Mouse (Mus musculus) mesoderm, embryonic 11.5 days (tissue): ENCODE data around the gene Gpc6.
A peak's percentile ranks its signal among the peaks of the same experiment; 100 is the strongest.

Experiments used
- DNase-seq: peaks from one replicate; pipeline ENCODE4 v3.0.0-alpha.2; 2012; ENCODE audit warnings: low read depth, low spot score

Gene Gpc6

GRCm38 (mm10) chr14:117796661-117797060, 871.5 kb downstream of the Gpc6 start:
- no peak for DNase-seq

DNA sequence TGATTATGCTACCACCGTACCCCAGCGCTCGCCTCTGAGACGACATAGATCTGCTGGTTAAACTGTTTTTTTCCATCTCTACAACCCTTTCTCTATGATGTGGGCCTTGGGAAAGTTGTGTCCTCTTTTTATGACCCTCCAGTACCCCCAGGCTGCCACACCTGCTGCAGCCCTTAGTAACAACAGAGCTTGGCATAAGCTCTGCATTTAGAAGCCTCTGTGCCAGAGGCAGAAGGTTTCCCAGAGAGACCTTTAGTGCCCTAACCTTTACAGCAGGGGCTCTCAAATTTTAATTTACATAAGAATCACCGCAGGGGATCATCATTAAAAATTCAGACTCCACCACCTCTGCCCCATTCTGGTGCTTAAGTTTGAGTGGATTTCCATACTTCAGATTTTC, 875.3 kb downstream of the Gpc6 start:
- no peak for DNase-seq

- no peak for DNase-seq
Observed at GRCm38 (mm10) chr14:117807846-117808245, 882.7 kb downstream of the Gpc6 start.

GRCm38 (mm10) chr14:117808326-117808725, 883.2 kb downstream of the Gpc6 start:
- DNase-seq, result no peak

DNA sequence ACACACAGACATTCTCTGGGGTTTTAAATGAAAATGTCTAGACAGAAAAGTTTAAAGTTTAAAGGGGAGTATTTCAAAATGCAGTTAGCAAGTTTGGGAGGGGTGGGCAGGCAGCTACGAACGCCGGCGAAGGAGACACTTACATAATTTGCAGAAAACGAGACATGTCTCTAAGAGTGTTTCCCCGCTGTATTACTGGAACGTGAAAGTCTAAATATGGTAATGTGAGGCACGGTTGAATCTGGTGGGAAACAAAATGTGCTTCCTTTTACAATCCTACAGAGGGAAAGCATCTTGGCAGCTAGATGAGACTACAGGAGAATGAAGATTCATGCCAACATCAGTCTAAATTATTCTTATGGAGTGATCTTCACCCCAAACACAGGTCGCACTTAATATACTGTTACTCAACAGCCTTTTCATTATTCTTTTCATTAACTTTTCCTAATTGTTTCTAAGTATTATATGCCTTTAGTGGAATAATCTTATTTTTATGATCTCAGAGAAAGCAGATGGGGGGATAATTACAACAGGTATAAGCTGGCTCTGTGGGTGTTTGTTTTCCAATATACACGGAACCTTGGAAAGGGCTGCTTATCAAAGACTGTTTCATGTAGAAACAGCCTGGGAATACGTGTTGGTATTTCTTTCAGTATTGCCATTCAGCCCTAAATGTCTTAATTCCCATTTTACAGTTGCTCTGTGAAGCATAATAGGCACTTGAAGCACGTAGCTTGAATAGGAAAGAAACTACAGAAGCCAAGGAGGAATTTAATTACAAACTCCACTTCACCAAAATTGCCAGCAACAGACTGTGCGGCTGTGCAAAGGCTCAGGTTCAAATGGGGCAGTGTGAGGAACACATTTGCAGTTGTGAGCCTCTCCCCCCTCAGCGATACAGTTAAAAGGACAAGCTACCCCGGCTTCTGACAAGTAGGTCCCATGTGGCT, 885.5 kb downstream of the Gpc6 start:
- DNase-seq, result no peak

DNA sequence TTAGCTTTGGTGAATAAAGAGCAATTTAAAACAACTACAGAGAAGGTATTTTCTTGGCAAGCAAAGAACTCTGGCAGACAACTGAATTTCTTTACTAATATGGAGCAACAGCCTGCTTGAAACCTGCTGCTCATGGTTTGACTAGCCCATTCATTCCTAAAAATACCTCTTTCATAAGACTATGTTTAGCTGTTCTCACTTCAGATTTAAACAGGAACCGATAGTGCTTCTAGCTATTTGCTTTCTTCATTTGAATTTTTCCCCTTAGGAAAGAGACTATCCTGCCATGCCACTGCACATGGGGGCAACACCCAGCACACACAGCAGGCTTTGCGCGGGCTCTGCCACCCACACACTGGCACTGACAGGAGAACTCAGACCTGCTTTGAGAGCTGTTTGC, 888.4 kb downstream of the Gpc6 start:
- no peak for DNase-seq

- DNase-seq, result no peak
Observed at GRCm38 (mm10) chr14:117816008-117816407, 890.9 kb downstream of the Gpc6 start.

DNA sequence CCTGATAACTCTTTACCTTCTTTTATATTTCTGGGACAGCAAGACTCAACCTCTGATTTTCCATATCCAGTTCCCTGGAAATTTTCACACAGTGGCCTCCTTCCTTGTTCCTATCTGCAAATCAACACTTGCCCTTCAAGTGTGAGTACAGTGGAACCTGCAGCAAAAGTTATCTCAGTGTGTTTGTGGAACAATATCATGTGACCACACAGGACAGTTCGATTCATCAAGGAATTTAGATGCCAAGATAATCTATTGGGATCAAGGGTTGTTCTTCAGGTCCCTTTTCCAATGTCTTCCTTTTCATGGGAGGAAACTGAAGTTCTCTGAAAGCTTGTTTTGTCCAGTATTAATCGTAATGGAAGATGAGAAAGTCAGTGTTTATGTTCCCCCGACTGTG, 891.6 kb downstream of the Gpc6 start:
- no peak for DNase-seq

GRCm38 (mm10) chr14:117817196-117817595, 892.1 kb downstream of the Gpc6 start:
- no peak for DNase-seq

DNA sequence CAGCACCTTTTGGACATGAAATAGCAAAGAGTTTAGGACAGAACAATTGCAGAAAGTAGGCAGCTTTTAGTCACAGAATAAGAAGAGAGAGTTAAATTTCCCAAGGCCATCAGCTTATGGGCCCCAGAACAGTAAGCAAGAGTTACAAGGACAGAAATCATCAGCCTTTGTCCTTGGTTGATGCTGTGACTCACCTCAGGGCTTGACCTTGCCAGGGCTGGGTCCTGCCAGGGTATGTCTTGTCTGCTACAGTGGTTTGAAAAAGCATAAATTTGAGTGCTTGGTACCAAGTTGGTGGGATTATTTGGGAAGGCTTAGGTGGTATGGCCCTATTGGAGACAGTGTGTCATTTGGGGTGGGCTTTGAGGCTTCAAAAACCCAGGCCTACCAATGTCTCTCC, 899.4 kb downstream of the Gpc6 start:
- DNase-seq, result no peak

DNA sequence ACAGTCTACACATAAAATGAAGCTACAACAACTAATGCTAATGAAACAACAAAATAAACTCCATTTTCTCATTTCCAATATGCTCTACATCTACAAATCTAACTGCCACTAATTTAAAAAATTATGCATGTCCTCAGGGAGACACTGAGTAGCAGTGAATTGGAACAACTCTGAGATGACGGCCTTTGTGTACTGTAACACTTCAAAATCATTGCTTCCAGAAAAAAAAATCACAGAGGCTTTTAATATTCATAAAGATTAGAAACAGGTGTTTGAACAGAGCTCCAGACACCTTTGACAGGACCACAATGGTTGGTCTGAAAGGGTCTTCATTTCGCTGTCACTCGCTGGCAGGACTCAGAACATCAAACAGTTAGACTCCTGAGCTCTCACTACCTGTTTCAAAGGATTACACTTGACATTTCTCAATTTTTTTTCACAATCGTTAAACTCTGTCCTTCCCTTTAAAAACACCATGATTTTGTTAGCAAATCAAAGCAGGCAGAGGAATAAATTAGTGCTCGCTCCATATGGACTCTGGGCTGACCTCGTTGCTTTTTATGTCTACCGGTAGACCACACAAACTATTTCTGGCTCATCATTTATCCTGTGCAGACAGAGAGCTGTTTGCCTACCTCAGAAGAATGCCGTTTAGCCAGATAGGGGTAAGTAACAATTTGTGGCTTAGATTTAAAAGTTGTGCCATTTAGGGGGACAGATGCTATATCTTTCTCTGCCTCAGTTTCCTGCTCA, 901.4 kb downstream of the Gpc6 start:
- DNase-seq, result no peak

DNA sequence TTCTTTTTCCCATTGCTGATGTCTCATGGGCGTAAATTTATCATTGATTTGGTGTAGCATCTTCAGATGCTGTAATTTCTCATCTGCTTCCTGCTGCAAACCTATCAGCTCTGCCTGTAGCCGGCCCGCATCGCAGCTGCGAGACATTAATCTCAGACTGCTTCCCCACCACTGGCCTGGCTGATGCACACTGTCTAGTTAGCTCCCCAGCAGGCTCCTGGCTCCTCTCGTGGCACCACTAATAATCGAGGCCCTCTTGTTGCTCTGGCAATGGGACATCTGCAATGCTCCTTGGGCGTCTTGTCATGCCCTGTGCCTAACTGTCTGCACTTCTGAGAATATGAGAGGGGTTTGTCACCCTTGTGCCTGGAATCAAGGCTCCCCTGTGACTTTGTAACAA, 906.2 kb downstream of the Gpc6 start:
- DNase-seq, result peak; percentile 45

GRCm38 (mm10) chr14:117831731-117832130, 906.6 kb downstream of the Gpc6 start:
- DNase-seq, result peak; percentile 46

- no peak for DNase-seq
Observed at GRCm38 (mm10) chr14:117835506-117835905, 910.4 kb downstream of the Gpc6 start.

DNA sequence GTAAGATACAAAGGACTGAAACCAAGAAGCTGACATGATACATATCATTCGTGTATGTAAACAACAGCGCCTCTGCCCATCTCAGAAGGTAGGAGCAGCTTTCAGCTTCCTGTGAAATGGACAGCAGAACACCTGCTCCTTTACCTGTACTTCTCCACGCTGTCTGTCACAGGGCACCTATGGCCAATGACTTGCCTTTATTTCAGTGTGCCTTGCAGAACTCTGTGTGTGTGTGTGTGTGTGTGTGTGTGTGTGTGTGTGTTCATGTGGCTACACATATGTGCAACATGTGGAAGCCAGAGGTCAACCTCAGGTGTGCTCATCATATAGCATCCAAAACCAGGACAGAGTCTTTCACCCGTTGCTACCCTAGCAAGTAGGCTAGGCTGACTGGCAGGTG, 911.9 kb downstream of the Gpc6 start:
- DNase-seq, result no peak

DNA sequence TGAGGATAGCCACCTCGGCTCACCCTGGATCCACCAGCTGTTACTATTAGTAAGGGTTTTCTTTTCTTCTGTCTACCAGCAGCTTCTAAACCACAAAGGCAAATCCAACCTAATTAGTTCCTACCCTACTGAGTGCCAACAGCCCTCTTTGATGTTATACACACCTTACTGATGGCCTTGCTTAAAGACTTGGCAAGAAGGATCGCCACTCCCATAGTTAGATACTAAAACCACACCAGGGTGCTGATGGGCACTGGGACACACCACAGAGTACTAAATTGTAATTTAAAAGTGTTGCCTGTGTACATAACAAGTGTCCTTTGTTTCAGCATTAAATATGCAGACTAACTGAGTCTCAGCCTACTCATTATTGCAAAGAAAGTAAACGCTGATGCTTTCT, 912.6 kb downstream of the Gpc6 start:
- no peak for DNase-seq

GRCm38 (mm10) chr14:117841211-117841610, 916.1 kb downstream of the Gpc6 start:
- no peak for DNase-seq

GRCm38 (mm10) chr14:117841797-117842553, 916.9 kb downstream of the Gpc6 start:
- DNase-seq, result no peak

DNA sequence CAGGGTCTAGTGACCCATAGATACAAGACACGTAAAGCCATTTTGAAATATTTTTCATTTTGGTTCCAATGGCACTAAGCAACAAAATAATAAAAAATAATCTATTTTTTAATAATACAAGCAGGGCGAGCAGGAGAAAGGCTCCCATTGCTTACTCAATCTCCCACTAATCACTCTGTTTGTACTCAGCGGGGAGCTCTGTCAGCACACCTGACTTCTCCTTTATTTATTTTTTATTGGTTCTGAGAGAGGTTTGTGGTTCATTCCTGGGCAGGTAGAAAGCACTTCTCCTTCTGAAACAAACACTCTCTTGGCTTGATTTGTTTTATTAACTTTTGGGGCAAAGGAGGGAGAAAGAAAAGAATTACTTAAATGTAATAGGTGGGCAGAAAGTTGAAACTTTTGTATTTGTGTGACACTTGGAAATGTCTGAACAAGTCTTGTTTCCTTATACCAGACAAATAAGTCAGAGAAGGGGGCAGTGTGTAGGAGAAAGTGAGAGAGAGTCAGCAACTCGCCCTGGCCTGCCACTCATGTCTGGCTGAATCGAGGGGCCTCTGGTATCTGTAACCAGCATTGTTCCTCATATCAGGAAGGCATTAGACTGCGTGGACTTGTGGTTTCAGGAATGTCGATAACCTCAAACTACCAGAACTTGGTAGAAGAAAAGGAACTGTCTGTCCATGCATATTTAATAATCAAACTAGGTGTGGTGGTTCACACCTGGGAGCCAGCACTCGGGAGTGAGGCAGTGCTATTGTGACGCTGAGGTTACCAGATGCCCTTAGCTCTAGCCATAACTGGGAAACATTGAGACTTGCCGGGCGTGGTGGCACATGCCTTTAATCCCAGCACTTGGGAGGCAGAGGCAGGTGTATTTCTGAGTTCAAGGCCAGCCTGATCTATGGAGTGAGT, 924.7 kb downstream of the Gpc6 start:
- DNase-seq, result no peak

GRCm38 (mm10) chr14:117852266-117852665, 927.2 kb downstream of the Gpc6 start:
- DNase-seq, result no peak

DNA sequence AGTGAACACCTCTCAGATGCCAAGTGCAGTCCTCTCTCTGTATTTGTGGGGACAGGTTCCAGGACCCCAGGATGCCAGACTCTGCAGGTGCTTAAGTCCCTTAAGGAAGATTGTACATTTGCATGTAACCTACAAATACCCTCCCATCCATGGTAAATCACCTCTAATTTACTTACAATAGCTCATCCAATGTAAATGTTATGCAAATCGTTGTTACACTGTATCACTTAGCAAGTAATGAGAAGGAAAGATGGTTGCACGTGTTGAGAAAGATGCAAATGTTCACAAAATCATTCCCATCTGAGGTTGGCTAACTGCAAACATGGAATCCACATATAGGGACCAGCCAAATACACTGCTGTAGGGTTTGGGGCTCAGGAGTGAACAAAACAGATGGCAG, 927.7 kb downstream of the Gpc6 start:
- DNase-seq, result no peak
